Mouse (Mus musculus) c-Kit-positive CD71-positive TER-119-positive erythroid progenitor cells, embryonic 14.5 days (primary cell): ENCODE data around the gene Camta2.

Experiments
- DNase-seq: peaks from one replicate; pipeline ENCODE4 v3.0.0-alpha.2; 2013; ENCODE audit warnings: low spot score

The Camta2 gene

DNA sequence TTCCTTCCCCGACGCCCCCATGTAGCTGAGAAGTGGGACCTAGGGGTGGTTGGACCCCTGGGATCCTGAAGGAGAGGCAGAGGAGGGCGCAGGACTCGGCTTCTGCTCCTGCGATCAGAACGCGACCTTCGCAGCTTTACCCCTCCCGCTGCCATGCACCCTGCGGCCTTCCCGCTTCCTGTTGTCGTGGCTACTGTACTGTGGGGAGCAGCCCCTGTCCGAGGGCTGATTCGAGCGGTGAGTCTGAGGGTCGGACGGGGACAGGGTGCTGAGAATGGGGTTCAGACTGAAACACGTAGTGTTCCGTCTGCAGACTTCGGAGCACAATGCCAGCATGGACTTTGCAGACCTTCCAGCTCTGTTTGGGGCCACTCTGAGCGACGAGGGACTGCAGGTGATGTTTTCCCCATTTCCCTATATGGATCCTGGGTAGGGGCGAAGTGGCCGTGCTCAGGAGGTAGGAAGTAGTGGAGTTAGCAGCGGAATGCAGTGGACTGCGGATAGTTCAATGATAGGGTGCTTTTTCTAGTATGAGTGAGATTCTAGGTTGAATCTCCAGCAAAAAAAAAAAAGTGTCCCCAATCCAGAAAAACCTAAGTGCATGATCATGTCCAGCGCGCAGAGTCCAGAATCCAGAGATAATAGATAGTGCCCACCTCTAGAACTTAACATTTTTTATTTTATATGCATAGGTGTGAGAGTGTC, 40.0 kb downstream of the Camta2 start:
- no peak for DNase-seq

DNA sequence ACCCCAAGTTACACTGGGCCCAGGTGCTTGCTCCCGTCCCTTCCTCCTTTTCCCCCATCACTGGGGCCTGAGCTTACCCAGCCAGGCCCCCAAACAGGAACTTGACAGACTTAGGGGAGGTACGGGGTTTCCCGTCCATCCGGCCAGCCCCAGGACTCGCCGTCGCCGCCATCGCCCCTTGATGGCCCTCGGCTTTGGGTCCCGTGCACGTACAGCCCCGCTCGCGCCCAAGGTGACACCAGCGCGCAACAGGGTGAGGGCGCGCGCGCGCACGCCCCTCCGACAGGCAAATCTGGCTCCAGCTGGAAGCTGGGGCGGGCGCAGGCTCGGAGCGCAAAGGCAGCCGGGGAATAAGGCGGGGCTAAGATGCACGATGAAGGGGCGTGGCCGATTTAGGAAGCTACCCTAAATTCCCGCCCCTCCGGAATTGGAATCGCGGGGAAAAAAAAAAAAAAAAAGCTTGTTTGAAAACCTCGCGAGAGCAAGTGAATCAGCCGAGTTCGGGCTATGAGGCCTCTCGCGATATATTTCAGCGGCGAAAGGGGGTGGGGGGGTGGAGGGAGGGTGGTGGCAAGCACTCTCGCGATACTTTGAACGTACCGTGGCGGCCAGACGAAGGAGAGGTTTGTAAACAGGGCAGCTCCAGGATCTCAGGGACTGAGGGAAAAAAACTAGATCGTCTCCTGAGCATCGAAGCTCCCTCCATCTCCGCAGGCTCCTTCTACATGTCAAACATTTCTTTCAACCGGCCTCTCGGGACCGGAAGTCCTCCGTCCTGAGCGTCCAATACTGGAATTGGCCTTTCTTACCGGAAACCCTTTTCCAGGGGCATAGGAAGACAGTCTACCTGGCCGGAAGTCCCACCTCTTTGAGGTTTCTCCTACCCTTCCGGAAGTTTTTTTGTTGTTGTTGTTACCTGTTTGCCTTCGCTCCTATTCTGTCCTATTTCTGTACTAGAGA, 40.9 kb downstream of the Camta2 start, which contains the start of the genes Rnf167 and Slc25a11:
Gene Rnf167 (plus strand): TSS at position 545 of the 960 bp plus-strand sequence.
Gene Slc25a11 (minus strand): TSS at position 789 of the 960 bp plus-strand sequence.
- peak; percentile 99 for DNase-seq

DNA sequence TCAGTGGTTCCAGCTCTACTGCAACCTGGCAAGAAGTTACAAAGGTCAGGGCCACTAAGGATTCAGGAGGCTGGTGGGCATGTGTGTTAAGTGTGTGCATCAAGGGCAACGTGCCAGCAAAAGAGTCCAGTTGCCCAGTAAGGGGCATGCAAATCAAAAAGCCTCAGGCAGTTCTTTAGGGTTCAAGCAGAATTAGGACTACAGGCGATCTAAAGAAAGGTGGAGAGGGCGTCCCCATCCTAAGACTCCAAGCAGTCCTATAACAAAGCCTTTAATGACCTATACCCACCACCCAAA, 41.7 kb downstream of the Camta2 start:
- no peak for DNase-seq

DNA sequence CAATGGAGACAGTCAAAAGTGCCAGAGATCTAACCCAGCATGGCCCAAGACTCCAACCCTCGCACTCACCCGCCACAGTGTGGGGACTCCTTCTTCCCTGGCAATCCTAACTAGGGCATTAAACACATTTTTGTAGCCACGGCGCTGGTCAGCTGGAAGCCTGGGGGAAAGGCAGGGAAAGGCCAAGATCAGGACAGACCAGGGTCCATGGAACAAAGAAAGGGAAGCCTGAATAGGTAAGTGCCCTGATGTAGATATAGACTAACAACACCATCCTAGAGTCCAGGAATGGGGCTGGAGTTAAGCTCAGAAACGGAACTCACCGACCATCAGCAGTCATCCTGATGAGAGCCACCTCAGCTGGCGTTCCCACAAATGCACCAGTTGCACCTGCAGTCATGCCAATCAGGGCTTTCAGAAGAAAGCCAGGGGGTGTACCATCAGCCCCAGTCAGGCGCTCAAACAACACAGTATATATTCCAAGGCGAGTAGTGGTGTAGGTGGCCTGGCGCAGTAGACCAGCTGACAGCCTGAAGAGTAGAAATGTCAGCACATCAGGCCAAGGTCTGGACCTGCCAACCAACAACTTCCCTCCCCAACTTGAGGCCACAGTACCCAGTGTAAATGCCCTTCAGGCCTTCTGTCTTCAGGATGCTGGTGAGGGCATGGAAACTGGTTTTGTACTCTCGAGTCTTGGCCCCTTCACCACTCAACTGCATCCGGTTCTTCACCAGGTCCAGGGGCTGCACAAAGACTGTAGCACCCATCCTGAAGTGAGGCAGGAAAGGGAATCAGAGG, 42.2 kb downstream of the Camta2 start:
- DNase-seq, result no peak

DNA sequence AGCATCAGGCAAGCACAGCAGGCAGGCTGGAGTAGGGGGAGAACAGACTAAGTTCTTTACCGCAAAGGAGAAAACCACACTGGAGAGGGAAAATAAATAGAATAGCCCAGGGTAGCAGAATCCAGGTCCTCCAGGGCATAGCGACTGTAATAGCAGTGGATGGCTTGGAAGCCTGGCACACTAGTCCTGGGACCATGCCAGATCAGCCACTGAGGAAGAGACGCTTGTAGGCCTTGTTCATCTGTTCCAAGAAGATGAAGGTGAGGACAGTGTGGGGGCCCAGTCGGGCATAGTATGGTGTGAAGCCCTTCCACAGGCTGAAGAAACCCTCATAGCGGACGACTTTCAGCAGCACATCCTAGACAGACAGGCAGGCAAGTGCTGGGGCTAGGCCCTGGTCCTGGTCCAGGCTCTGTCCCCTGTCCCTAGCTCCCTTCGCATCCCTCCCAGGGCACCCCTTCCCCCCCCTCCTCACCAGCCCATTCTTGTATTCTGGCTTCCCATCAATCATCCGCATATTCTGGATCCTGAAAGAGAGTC, 43.3 kb downstream of the Camta2 start:
- DNase-seq, result no peak

DNA sequence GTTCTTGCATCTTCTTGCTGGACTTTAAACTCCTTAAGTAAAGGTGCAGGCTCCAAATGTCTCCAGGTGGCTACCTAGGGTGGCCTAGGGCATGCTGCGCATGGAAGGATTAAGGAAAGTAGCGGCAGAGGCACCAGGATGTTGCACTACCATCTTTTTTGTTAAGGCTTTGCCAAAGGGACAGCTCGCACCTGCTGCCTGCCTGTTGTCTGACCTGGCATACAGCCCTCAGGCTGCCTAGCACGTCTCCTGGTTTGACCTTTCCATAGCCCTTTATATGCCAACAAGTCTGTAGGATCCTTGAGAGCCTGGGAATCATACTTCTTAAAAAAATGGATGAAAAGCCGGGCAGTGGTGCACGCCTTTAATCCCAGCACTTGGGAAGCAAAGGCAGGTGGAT, 44.9 kb downstream of the Camta2 start:
- DNase-seq, result no peak

DNA sequence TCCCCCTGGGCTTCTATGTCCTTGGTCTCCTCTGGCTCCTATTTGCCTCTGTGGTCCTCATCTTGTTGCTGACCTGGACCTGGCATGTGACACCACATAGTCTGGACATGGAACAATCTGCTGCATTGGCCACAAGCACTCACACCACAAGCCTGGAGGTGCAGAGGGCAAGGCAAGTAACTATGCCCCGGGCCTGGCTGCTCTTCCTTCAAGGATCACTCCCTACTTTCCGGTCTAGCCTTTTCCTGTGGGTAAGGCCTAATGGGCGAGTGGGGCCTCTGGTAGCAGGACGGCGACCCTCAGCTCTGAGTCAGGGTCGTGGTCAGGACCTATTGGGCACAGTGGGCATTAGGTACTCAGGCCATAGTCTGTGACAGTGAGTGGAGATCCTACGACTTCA, 46.7 kb downstream of the Camta2 start:
- DNase-seq, result no peak

DNA sequence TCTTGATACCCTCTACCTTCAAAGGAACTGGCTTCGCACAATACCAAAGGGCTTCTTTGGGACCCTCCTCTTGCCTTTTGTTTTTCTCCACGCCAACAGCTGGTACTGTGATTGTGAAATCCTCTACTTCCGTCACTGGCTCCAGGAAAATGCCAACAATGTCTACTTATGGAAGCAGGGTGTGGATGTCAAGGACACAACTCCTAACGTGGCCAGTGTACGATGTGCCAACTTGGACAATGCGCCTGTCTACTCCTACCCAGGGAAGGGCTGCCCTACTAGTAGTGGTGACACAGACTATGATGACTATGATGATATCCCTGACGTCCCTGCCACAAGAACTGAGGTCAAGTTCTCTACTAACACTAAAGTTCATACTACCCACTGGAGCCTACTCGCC, 47.9 kb downstream of the Camta2 start:
- DNase-seq, result no peak

DNA sequence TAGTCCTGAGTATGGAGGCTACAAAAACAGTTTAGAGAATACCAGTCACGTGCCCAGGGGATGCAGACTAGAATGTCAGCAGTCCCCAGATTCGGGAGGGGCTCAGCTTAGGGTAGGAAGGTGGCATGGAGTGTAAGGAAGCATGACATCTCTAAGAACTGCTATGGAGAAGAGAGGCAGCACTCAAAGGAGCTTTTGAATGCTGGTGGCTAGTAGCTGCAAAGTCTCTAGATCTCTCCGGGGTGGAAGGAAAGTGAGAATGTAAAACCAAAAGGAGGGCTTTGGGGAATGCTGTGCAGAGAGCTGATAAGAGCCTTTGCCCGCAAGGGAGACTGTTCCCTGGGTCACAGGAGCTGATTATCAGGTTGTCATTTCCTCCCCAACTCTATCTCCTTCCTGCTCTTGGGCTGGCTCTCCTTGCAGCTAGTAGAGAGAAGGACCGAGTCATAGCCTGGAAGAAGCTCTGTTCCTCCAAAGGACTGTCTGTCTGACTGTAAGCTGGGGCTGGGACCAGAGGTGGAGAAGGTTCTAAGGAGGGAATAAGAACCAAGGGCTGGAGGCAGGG, 49.1 kb downstream of the Camta2 start, which contains the start of gene Gp1ba:
Gene Gp1ba (plus strand): TSS at position 409 of the 565 bp plus-strand sequence.
- peak; percentile 66 for DNase-seq

DNA sequence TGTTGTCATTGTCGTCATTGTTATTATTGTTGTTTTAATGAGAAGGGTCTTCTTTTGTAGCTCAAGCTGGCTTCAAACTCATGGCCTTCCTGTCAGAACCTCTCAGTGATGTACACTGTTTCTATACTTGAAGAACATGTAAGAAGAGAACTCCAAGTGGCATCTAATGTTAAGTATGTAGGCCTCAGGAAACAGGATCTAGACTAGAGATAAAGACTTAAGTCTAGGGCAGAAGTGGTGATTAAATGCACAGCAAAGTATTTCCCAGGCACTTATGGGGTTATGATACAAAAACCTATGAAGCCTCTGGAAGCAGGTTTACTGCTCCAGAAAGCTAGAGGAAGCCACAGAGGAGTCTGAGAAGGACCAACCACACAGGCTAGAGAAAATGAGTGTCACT, 49.6 kb downstream of the Camta2 start:
- DNase-seq, result no peak

DNA sequence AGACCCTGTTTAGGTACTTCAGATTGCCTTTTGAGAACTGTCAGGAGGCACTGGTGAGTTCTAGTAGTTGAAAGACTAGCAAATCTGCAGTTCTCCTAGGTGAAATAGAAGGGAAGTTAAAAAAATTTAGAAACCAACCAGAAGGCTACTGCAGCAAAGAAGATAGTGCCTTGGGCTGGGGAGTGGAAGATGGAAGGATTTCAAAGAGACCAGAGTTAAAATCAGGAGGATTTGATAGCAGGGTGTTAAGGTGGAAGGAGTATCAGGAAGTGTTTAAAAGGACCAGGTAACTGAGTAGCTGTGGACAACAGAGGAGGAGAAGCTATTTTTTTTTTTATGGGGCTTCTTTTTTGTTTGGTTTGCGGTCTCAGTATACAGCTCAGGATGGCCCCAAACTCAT, 50.1 kb downstream of the Camta2 start:
- DNase-seq, result no peak

DNA sequence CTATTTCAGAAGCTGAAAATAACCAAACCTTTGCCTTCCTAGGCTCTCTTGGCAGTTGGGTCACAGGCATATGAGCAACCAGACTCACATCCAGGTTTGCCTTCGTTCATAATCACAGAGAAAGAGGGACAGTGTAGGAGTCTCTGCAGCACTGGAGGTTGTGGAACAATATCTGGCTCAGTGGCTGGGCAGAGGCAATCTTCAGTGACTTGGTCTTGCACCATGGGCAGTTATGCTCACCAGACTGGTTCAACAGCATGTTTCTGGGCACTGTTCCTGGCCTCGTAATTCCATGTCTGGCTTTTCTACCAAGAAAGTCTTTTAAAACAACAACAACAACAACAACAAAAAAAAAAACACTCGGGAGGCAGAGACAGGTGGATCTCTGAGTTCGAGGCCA, 52.3 kb downstream of the Camta2 start:
- no peak for DNase-seq

DNA sequence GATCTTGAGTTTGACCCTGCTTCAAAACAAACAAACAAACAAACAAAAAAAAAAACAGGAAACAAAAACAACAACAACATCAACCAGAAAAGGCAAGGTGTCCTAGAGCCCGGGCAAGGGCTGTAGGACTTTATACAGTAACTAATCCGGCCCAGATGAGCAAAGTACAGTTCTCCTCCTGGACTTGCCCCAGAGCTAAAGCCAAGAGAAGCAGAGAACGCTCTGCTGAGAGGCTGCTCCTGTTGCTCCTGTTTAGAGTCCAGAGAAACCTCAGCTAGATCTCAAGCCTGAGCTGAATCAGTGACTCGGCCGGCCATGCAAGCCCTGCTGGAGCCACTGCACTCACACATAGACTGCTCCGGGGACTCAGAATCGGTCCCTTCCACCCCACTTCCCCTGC, 57.8 kb downstream of the Camta2 start:
- no peak for DNase-seq

DNA sequence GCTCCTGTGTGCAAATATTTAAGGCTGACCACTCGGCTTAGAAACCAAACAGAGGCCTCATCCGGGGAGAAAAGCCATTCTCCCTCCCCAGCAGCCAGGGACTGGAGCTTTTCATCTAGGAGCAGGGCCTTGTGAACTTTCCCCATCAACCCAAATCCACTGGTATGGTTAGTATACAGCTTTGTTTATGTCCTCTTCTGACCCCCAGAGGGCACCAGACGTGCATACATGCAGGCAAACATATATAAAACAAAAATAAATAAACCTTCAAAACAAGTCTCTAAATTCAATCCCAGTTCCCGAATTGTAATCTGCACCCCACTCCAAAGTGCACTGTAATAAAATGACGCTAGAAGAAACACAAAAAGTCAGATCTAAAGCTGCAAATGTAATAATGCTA, 58.3 kb downstream of the Camta2 start:
- DNase-seq, result no peak

DNA sequence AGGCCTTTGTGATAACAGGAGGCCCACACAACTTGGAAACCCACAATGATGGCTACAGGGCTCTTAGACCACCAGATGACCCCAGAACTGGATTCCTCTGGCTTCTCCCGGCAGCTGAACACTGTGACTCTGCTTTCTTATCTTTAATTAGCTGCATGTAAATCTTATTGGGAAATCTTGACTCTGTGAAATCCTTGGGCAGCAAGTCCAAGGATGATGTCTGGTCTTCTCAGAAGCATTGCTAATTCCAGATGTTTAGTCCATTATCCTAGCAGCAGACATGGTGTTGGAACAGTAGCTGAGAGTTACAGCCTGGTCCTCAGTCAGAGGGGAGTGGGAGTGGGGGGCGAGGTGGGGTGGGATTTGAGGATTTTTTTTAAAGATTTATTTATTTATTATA, 59.5 kb downstream of the Camta2 start:
- DNase-seq, result no peak

DNA sequence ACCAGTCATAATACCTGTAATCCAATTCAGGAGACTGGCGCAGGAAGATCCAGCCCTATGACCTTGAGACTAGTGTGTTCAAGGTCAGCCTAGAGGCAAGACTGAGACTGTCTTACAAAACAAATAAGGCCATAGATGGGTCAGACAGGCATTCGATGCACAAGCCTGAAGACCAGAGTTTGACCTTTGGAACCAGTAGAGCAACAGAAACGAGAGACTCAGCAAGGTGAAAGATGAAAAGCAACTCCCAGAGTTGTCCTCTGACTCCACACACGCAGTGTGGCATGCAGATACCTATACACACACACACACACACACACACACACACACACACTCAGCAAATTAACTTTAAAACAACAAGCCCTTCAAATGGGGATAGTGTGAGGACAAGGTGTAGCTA, 61.0 kb downstream of the Camta2 start:
- DNase-seq, result no peak

DNA sequence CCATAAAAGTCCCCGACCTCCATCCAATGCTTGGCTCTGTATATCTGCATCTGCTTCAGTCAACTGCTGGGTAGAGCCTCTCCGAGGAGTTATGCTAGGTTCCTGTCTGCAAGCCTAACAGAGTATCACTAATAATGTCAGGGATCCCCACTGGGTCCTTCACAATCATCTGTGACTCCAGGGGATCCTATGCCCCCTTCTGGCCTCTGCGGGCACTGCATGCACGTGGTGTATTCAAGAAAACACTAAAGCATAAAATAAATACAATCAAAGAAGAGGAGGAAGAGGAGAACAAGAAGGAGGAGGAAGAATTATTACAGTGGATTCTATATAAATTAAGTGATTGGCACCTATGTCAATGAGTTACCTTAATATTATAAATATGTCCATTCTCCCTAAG, 62.4 kb downstream of the Camta2 start:
- peak; percentile 62 for DNase-seq

DNA sequence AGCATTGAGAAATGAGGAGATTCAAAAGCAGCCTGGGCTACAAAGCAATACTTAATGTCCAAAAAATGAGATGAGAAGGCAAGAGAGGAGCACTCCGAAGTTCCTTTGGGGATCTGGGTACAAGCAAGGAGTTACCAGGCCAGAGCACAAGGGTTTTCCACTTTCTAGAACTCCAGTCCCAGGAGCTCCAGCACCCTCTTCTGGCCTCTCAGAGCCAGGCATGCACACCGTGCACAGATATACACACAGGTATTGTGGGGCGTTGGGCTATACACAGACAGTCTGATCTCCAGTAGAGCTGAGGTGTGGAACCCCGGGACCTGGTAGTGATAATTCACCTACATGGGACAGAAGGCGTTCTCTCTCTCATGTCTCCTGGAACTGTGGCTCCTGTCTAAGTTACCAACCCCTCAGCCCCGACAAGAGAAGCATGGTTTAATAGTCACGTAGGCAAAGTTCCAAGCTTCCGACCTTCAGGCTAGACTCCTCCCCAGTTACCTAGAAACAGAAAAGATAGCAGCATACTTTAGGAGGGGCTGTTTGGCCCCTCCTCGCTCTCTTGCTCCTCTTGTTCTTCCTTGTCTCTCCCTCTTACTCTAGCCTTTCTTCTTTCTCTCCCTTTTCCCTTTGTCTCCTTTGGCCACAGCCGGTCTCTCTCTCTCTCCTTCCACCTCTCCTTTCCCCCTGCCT, 64.7 kb downstream of the Camta2 start:
- DNase-seq, result no peak

DNA sequence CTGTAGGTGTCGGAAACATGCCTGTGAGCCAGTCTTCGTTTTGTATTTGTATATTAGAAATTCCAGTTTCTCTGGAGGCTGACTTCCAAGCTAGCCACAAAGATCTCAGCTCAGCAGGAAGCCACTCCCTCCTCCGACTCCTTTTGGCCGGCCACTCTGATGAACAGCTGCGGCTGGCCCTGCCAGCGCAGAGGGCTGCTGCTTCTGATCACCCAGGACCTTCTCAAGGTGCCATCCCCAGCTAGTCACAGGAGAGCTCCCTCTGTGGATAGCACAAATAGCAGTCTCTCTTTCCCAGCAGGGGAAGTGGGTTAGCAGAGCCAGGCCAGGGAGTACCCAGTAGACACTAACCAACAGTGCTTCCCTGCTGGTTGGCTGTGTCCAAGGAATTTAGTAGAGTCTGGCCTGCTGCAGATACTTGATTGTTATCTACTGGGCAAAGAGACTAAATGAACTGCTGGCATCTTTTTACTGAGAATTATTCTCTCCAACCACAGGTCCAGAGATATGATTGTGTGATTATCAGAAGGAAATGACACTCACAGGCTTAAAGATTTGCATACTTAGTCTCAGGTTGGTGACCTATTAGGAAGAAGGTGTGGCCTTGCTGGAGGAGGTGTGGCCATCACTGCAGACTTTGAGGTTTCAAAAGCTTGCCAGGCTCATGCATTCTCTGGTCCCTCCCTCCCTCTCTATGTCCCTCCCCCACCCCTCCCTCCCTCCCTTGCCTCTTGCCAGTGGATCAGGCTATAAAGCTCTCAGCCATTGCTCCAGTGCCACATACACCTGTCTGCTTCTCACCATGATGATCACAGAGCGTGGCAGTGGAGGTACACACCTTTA, 65.7 kb downstream of the Camta2 start:
- no peak for DNase-seq
